Mouse (Mus musculus) heart, embryonic 13.5 days (tissue): ENCODE measurements around the gene Slc47a1. TPM values are rescaled to one million over a fixed set of nuclear protein-coding genes. Genes with fewer than 3 reads are reported as not detected.

Experiments
- ATAC-seq: fragments of 200-750 bp; cut with Nextera tagmentation; 2 replicates; pipeline ENCODE4 v1.8.0; 2017; ENCODE audit warnings: moderate TSS enrichment; ENCODE audit not compliant: insufficient number of reproducible peaks, low FRiP score, low TSS enrichment; ENCODE audit errors: extremely low read depth
- H3K27ac ChIP-seq: fragments of 300-500 bp; sonication (generic); replicated peaks from 2 replicates; pipeline ENCODE4 v1.5.1; 2015; ENCODE audit warnings: moderate library complexity, mild to moderate bottlenecking, inconsistent platforms
- H3K27me3 ChIP-seq: fragments of 300-500 bp; sonication (generic); replicated peaks from 2 replicates; pipeline ENCODE4 v1.6.1; 2015; ENCODE audit warnings: mild to moderate bottlenecking, inconsistent platforms
- H3K36me3 ChIP-seq: fragments of 300-500 bp; sonication (generic); 2 replicates; pipeline ENCODE4 v1.6.1; 2015; ENCODE audit warnings: mild to moderate bottlenecking, inconsistent platforms
- H3K4me1 ChIP-seq: fragments of 300-500 bp; sonication (generic); 2 replicates; pipeline ENCODE4 v1.6.1; 2015; ENCODE audit warnings: inconsistent platforms
- H3K4me2 ChIP-seq: fragments of 300-500 bp; sonication (generic); 2 replicates; pipeline ENCODE4 v1.6.1; 2015; ENCODE audit warnings: inconsistent platforms, mild to moderate bottlenecking, moderate library complexity
- H3K4me3 ChIP-seq: fragments of 300-500 bp; sonication (generic); 2 replicates; pipeline ENCODE4 v1.5.1; 2015; ENCODE audit warnings: moderate library complexity, mild to moderate bottlenecking, inconsistent platforms
- H3K9ac ChIP-seq: fragments of 300-500 bp; sonication (generic); 2 replicates; pipeline ENCODE4 v1.6.1; 2015; ENCODE audit warnings: inconsistent platforms, mild to moderate bottlenecking, moderate library complexity
- H3K9me3 ChIP-seq: fragments of 300-500 bp; sonication (generic); 2 replicates; pipeline ENCODE4 v1.6.1; 2016; ENCODE audit warnings: inconsistent platforms
- WGBS: fragments of 180-500 bp; shearing (Covaris S2); methylation state at CpG from one replicate; pipeline ENCODE4 v1.1.7; 2015; ENCODE audit warnings: mixed read lengths; 5-methylcytosine and 5-hydroxymethylcytosine counted together
- polyA plus RNA-seq: library from polyadenylated mRNA; unstranded; fragments of >200 nt; fragmentation: Nextera tagmentation; extraction: Ambion mirVana; gene quantifications from 2 replicates; pipeline ENCODE4 v1.2.1, GENCODE M21; 2015

The Slc47a1 gene
- polyA plus RNA-seq, 1 experiment from 2014 or later = 24.6 TPM

DNA sequence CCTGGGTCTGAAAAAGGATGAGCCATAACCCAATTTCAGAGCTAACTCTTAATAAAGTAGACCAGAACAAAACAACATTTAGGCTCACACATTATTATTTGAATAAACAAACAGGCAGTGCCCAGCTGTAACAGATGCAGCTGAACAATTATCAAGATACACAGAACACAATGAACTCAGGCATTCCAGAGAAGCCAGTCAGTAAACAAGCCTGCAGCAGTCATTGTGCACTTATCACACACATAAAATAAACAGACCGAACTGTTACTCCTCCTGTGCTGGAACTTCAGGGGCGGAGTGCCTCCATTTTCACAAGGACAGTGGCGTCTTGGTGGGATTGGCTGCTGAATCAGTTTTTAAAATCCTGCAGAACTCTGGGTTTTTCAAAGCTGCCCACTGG, 83.7 kb downstream of the Slc47a1 start:
- Histone ChIP-seq H3K4me1 (peaks cover 7% of the 10 kb centered on the region), H3K4me2 (no peak overlapping the region), H3K36me3 (no peaks in the 10 kb centered on the region), H3K27me3 (no peaks in the 10 kb centered on the region), H3K9me3 (peaks cover 8% of the 10 kb centered on the region; the same call in 1 of the 2 replicates), H3K27ac (no peak overlapping the region), H3K9ac (no peak overlapping the region), H3K4me3 (no peak overlapping the region)
- no peak for ATAC-seq
- WGBS = 57% methylated on average over 3 of the region's 3 CpGs

Other genes with a start within 250 kb of the Slc47a1 start
- 69.9 and 76.1 TPM in 2 replicates for gene Usp22, start 203.3 kb downstream of the Slc47a1 start, polyA plus RNA-seq
- 0.08 and 0.17 TPM in 2 replicates for gene Aldh3a1, start 170.8 kb downstream of the Slc47a1 start, polyA plus RNA-seq
- gene Aldh3a2, start 110.9 kb downstream of the Slc47a1 start, polyA plus RNA-seq = 26.0 and 26.9 TPM in 2 replicates
- gene Slc47a2, start 35.5 kb downstream of the Slc47a1 start, polyA plus RNA-seq = 0.06 TPM in 1 of 2 replicates, not detected in the other
- gene Rnf112, start 75.8 kb upstream of the Slc47a1 start, polyA plus RNA-seq = 0.33 and 0.52 TPM in 2 replicates
- 114 and 126 TPM in 2 replicates for gene Mfap4, start 107.1 kb upstream of the Slc47a1 start, polyA plus RNA-seq
- 28.8 and 29.6 TPM in 2 replicates for gene Mapk7, start 116.1 kb upstream of the Slc47a1 start, polyA plus RNA-seq
- gene B9d1, start 126.8 kb upstream of the Slc47a1 start, polyA plus RNA-seq = 13.6 and 14.2 TPM in 2 replicates
- gene Epn2, start 201.3 kb upstream of the Slc47a1 start, polyA plus RNA-seq = 19.8 and 20.5 TPM in 2 replicates